Mouse (Mus musculus): ENCODE measurements around the gene Panx1.

DNA sequence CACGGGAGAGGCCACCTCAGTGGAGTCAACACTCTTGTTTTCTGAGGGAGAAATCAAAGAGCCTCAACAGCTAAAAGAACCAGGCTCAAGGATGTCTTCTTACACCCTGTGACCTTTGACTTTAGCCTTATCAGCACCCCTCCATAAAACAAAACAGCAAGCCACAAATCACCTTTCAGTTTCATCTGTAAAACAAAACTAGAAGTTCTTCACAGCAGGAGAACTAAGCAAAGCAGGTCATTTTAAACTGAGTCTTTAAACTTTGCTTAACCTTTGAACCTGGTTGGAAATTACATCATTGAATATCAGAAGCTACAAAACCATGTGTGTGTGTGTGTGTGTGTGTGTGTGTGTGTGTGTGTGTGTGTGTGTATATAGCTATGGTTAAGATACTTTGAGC lies 18.9 kb upstream of the Panx1 start:
- no peak for TF ChIP-seq ZNF384 (IDR thresholded peaks at IDR 0.05; ENCODE audit: low read depth, low read length)
- TF ChIP-seq MAFK (IDR thresholded peaks at IDR 0.05; ENCODE audit: insufficient read depth, low read depth, low read length), result no peak
- TF ChIP-seq HCFC1 (IDR thresholded peaks at IDR 0.05; ENCODE audit: borderline replicate concordance, insufficient read depth, low read length), result no peak

Measured in ES-E14 (cell line).